Mouse (Mus musculus) stomach, embryonic 15.5 days (tissue): Measurements from ENCODE around the gene Tnfaip3. TPM values are rescaled to one million over a fixed set of nuclear protein-coding genes. Genes with fewer than 3 reads are reported as not detected.

Experiments
- polyA plus RNA-seq: library from polyadenylated mRNA; unstranded; fragments of >200 nt; fragmentation: Nextera tagmentation; extraction: Ambion mirVana; gene quantifications from 2 replicates; pipeline ENCODE4 v1.2.1, GENCODE M21; 2015

The Tnfaip3 gene
- polyA plus RNA-seq, 1 experiment from 2014 or later: 2.6 TPM

Other genes starting within 250 kb of the Tnfaip3 start
- gene Gm4922, start 228.9 kb downstream of the Tnfaip3 start, polyA plus RNA-seq: 0.13 and 0.34 TPM in 2 replicates
- 184 and 297 TPM in 2 replicates for gene Perp, start 170.6 kb downstream of the Tnfaip3 start, polyA plus RNA-seq